Mouse (Mus musculus) heart, embryonic 14.5 days (tissue): ENCODE data around the gene Slc52a3. TPM values are rescaled to one million over a fixed set of nuclear protein-coding genes. Genes with fewer than 3 reads are reported as not detected.

Source experiments
- ATAC-seq: fragments of 200-750 bp; cut with Nextera tagmentation; 2 replicates; pipeline ENCODE4 v1.8.0; 2017; ENCODE audit warnings: low read depth, moderate TSS enrichment; ENCODE audit not compliant: insufficient number of reproducible peaks, insufficient read depth, low FRiP score
- H3K27ac ChIP-seq, 2 experiments: fragments of 200-500 bp in 1 of 2; fragments of 300-500 bp in 1 of 2; sonication (generic) in 1 of 2; replicated peaks in 1 of 2; 2 replicates each; pipeline ENCODE4 v1.5.1; 2012 to 2014; ENCODE audit warnings: low read depth in 2 of 2, low read length in 2 of 2, control low read depth in 1 of 2, mild to moderate bottlenecking in 1 of 2, mixed read lengths in 1 of 2; ENCODE audit not compliant: control insufficient read depth in 1 of 2, insufficient read depth in 1 of 2
- H3K27me3 ChIP-seq: fragments of 300-500 bp; sonication (generic); 2 replicates; pipeline ENCODE4 v1.6.1; 2014; ENCODE audit warnings: mild to moderate bottlenecking, low read length, control low read depth; ENCODE audit not compliant: control insufficient read depth, insufficient read depth
- H3K36me3 ChIP-seq: fragments of 300-500 bp; sonication (generic); 2 replicates; pipeline ENCODE4 v1.6.1; 2014; ENCODE audit warnings: mild to moderate bottlenecking, control low read depth, low read length, mixed read lengths; ENCODE audit not compliant: control insufficient read depth, insufficient read depth
- H3K4me1 ChIP-seq, 2 experiments: fragments of 200-500 bp in 1 of 2; fragments of 300-500 bp in 1 of 2; sonication (generic) in 1 of 2; 2 replicates each; pipeline ENCODE4 v1.6.1; 2012 to 2014; ENCODE audit warnings: low read length in 2 of 2, control low read depth in 1 of 2, mixed read lengths in 1 of 2; ENCODE audit not compliant: control insufficient read depth in 2 of 2, insufficient read depth in 2 of 2
- H3K4me2 ChIP-seq: fragments of 300-500 bp; sonication (generic); 2 replicates; pipeline ENCODE4 v1.6.1; 2014; ENCODE audit warnings: mild to moderate bottlenecking, low read length
- H3K4me3 ChIP-seq, 2 experiments: fragments of 200-500 bp in 1 of 2; fragments of 300-500 bp in 1 of 2; sonication (generic) in 1 of 2; 2 replicates each; pipeline ENCODE4 v1.5.1; 2012 to 2014; ENCODE audit warnings: low read length in 2 of 2, mild to moderate bottlenecking in 2 of 2, control low read depth in 1 of 2, low read depth in 1 of 2, moderate library complexity in 1 of 2; ENCODE audit not compliant: control insufficient read depth in 1 of 2, insufficient read depth in 1 of 2
- H3K9ac ChIP-seq: fragments of 300-500 bp; sonication (generic); 2 replicates; pipeline ENCODE4 v1.6.1; 2014; ENCODE audit warnings: mild to moderate bottlenecking, low read length
- H3K9me3 ChIP-seq: fragments of 300-500 bp; sonication (generic); 2 replicates; pipeline ENCODE4 v1.6.1; 2016; ENCODE audit warnings: low read length, control low read depth; ENCODE audit not compliant: control insufficient read depth
- WGBS: fragments of 180-500 bp; shearing (Covaris S2); extraction: QIAGEN DNeasy Blood & Tissue Kit; methylation state at CpG from one replicate; pipeline ENCODE4 v1.1.7; 2014; 5-methylcytosine and 5-hydroxymethylcytosine counted together
- polyA plus RNA-seq: library from polyadenylated mRNA; unstranded; fragments of >200 nt; fragmentation: Nextera tagmentation; extraction: Ambion mirVana; gene quantifications from 2 replicates; pipeline ENCODE4 v1.2.1, GENCODE M21; 2014

Gene Slc52a3
- polyA plus RNA-seq, 1 experiment from 2014 or later = 0.22 TPM

DNA sequence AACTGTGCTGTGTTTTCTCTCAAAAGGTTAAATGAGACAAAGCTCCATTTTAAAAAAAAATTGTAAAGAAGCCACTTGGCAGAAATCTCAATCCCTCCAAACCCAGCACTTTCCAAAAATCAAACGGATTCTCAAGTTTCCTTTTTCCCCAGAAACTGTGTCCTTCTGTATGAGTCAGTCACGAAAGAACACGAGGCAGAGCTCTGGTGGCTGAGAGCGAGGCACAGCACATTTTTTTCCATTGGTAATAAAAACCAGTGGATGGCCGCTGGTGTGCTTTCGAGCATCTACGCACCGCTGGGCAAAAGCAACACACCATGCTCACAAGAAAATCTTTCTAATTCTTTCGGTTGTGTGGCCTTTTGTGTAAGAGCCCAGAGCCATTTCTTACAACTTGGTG, 12.3 kb upstream of the Slc52a3 start:
- H3K27ac ChIP-seq = no peak overlapping the region
- no peak overlapping the region for H3K4me3 ChIP-seq
- H3K27me3 ChIP-seq = peaks cover 7% of the 10 kb centered on the region; the same call in 1 of the 2 replicates
- H3K4me2 ChIP-seq = no peak overlapping the region
- no peak overlapping the region for H3K9ac ChIP-seq
- H3K4me1 ChIP-seq = peaks cover 5 to 9% of the 10 kb centered on the region in 2 experiments
- ATAC-seq = no peak
- no peaks in the 10 kb centered on the region for H3K36me3 ChIP-seq
- 74% methylated on average over 9 of the region's 9 CpGs for WGBS
- no peaks in the 10 kb centered on the region for H3K9me3 ChIP-seq

- no peaks in the 10 kb centered on the region for H3K36me3 ChIP-seq
- H3K27ac ChIP-seq = no peak overlapping the region
- no peak overlapping the region for H3K9ac ChIP-seq
- no peak overlapping the region for H3K4me2 ChIP-seq
- no peaks in the 10 kb centered on the region; a peak in 1 of 4 replicates for H3K4me1 ChIP-seq
- peaks cover 7% of the 10 kb centered on the region; the same call in 1 of the 2 replicates for H3K27me3 ChIP-seq
- H3K4me3 ChIP-seq = no peak overlapping the region
- H3K9me3 ChIP-seq = no peaks in the 10 kb centered on the region
- ATAC-seq = no peak
- 52% methylated on average over 7 of the region's 7 CpGs for WGBS
These were observed 10.7 kb upstream of the Slc52a3 start for GRCm38 (mm10) chr2:151985426-151986172.

DNA sequence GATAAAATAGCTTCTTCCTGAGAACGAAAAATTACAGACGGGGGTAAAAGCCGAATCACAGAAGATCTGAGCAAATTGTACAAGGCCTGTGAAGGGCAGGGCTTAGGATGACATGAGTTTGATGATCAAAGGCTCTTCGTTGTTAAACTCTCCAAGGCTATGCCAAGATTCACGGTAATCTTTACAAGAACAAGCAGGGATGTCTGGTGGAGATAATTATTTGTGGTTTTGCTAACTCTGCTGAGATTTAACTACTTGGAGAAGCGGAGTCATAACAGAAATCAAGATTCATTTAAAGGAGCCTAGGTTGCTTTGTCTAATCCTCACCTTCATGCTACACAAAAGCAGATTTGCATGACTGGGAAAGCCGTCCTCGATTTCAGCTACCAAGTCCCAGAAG, 9.4 kb upstream of the Slc52a3 start:
- ATAC-seq = no peak
- Histone ChIP-seq H3K9me3 (no peaks in the 10 kb centered on the region), H3K4me2 (no peak overlapping the region), H3K27ac (no peak overlapping the region), H3K4me1 (no peaks in the 10 kb centered on the region), H3K36me3 (no peaks in the 10 kb centered on the region), H3K27me3 (peaks cover 15% of the 10 kb centered on the region), H3K4me3 (no peak overlapping the region), H3K9ac (no peak overlapping the region)
- 70% methylated on average over 8 of the region's 8 CpGs for WGBS

DNA sequence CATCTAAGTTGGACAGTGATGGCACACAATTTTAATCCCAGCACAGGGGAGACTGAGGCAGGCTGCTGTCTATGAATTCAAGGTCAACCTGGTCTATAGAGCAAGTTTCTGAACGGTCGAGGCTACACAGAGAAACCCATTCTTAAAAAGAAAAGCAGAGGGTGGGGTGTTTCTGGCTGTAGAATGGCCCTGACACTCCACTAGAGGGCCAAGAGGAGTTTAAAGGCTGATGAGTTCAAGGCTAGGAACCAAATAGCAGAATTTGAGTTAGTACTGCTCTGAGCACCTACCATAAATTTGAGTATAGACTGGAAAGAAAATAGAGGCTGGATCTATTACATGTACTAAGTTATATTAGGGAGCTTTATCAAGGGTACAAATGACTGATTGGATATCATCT, 7.3 kb upstream of the Slc52a3 start:
- Histone ChIP-seq H3K36me3 (no peaks in the 10 kb centered on the region), H3K27ac (no peak overlapping the region), H3K4me3 (no peak overlapping the region), H3K4me2 (no peak overlapping the region), H3K4me1 (no peaks in the 10 kb centered on the region), H3K27me3 (peaks cover 30% of the 10 kb centered on the region), H3K9me3 (no peaks in the 10 kb centered on the region), H3K9ac (no peak overlapping the region)
- no peak for ATAC-seq
- 46% methylated on average over 2 of the region's 2 CpGs for WGBS

- Histone ChIP-seq H3K4me3 (no peak overlapping the region), H3K27me3 (peaks cover 42% of the 10 kb centered on the region), H3K4me1 (peaks cover 0 to 2% of the 10 kb centered on the region in 2 experiments; a peak in 1 of 4 replicates), H3K4me2 (no peak overlapping the region), H3K9me3 (no peaks in the 10 kb centered on the region), H3K27ac (no peak overlapping the region), H3K9ac (no peak overlapping the region), H3K36me3 (no peaks in the 10 kb centered on the region)
- ATAC-seq = 0 out of 2 replicates have a peak, but pooled peaks have one; percentile 24
- 35% methylated on average over 1 of the region's 1 CpGs for WGBS
These were observed 5.3 kb upstream of the Slc52a3 start for GRCm38 (mm10) chr2:151990985-151991394.

DNA sequence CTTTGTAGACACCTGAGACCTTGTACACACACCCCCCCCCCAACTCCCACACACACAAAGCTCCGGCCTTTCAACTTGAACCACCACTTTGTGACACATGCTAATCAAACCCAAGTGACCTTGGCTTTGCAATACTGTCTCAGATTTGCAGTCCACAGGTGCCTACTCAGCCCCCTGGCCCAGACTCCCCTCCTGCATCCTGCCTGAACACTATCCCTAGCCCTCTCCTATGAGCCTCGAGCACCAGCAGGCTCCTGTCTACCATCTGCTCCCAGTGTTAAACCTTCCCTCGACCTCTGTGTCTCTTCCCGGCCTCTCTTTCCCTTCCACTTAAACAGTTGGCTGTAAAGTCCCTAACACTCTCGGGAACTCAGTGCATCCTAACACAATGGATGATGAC, 4.9 kb upstream of the Slc52a3 start:
- peaks cover 46% of the 10 kb centered on the region for H3K27me3 ChIP-seq
- H3K4me2 ChIP-seq = no peak overlapping the region
- WGBS = 31% methylated on average over 5 of the region's 5 CpGs
- H3K9me3 ChIP-seq = no peaks in the 10 kb centered on the region
- H3K36me3 ChIP-seq = no peaks in the 10 kb centered on the region
- H3K9ac ChIP-seq = no peak overlapping the region
- no peak overlapping the region for H3K27ac ChIP-seq
- H3K4me1 ChIP-seq = peaks cover 0 to 3% of the 10 kb centered on the region in 2 experiments; a peak in 2 of 4 replicates
- ATAC-seq = no peak
- H3K4me3 ChIP-seq = no peak overlapping the region

DNA sequence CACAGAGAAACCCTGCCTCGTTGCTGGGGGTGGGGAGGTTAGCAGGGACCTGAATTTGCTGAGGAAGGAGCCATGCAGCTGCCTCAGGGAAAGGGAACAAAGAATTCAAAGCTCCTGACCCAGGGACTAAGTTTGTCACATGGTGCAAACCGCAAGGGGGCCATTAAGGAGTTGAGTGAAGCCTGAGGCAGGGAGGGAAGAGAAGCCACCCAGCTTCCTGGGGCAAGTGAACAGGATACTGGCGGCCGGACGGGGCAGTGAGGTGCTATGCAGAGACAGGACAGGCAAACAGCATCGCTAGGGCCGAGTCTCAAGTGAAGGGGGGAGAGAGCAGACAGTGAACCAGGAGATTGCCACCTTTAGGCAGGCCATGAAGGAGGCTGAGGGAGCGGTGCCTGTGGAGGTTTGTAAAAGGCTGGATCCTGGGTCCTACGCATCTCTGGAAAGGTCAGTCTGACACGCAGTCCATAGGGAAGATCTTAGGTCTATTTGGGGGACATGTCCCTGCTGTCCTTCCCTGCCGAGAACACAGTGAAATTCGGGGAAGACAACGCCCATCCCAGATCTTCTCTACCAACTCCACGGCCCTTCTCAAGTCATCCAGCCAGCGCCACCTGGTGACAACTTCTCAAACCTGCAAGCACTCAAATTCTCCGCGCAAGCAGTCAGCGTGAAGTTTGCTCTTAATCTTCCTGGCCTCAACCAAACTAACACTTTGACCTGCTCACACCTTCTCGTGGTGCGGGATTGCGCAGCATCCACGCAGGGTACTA, 1.8 kb upstream of the Slc52a3 start:
- no peak overlapping the region for H3K9ac ChIP-seq
- H3K4me3 ChIP-seq = 0 out of 4 replicates have a peak overlapping the region, but pooled peaks of 1 of the 2 experiments have one; percentile 14
- 7% methylated on average over 22 of the region's 22 CpGs for WGBS
- H3K4me2 ChIP-seq = peak overlapping the region; percentile 56
- ATAC-seq = no peak
- H3K27ac ChIP-seq = no peak overlapping the region
- H3K36me3 ChIP-seq = no peaks in the 10 kb centered on the region
- peaks cover 66% of the 10 kb centered on the region for H3K27me3 ChIP-seq
- no peaks in the 10 kb centered on the region for H3K9me3 ChIP-seq
- H3K4me1 ChIP-seq = peaks cover under 1 to 6% of the 10 kb centered on the region in 2 experiments; a peak in 2 of 4 replicates
